Mouse (Mus musculus): ENCODE data around the gene Arntl. TPM values are rescaled to one million over a fixed set of nuclear protein-coding genes. Genes with fewer than 3 reads are reported as not detected.
"Not testable (repeated sequence)": the region's sequence is repeated elsewhere in the genome, so short reads cannot be mapped to it uniquely, and the experiment has no call there.

The Arntl gene
- polyA plus RNA-seq, 1 experiment: 19.8 TPM

- WGBS: 45% methylated on average over 4 of the region's 4 CpGs
- no peak for DNase-seq (ENCODE audit: low read depth, low spot score)
Measured at GRCm38 (mm10) chr7:113246512-113246911, 39.2 kb downstream of the Arntl start.

- WGBS: 85% methylated on average over 5 of the region's 5 CpGs
- no peak for DNase-seq (ENCODE audit: low read depth, low spot score)
Measured at GRCm38 (mm10) chr7:113247167-113247566, 39.9 kb downstream of the Arntl start.

- no peak for DNase-seq (ENCODE audit: low read depth, low spot score)
- WGBS: 58% methylated on average over 16 of the region's 16 CpGs
Measured at GRCm38 (mm10) chr7:113249134-113249825, 42.0 kb downstream of the Arntl start.

GRCm38 (mm10) chr7:113250433-113250991 is 43.2 kb downstream of the Arntl start:
- no peak for DNase-seq (ENCODE audit: low read depth, low spot score)
- WGBS: 40% methylated on average over 3 of the region's 3 CpGs

- 19% methylated on average over 3 of the region's 3 CpGs for WGBS
- DNase-seq (ENCODE audit: low read depth, low spot score): no peak
Measured at GRCm38 (mm10) chr7:113251001-113251400, 43.7 kb downstream of the Arntl start.

- no peak for DNase-seq (ENCODE audit: low read depth, low spot score)
- WGBS: 59% methylated on average over 6 of the region's 6 CpGs
Measured at GRCm38 (mm10) chr7:113251554-113251953, 44.3 kb downstream of the Arntl start.

- 26% methylated on average over 7 of the region's 7 CpGs for WGBS
- DNase-seq (ENCODE audit: low read depth, low spot score): no peak
Measured at GRCm38 (mm10) chr7:113253777-113254405, 46.6 kb downstream of the Arntl start.

- 29% methylated on average over 4 of the region's 4 CpGs for WGBS
- DNase-seq (ENCODE audit: low read depth, low spot score): no peak
Measured at GRCm38 (mm10) chr7:113256046-113256445, 48.8 kb downstream of the Arntl start.

GRCm38 (mm10) chr7:113258430-113258829 is 51.2 kb downstream of the Arntl start:
- WGBS: 53% methylated on average over 4 of the region's 4 CpGs
- DNase-seq (ENCODE audit: low read depth, low spot score): no peak

- 33% methylated on average over 21 of the region's 21 CpGs for WGBS
Measured at GRCm38 (mm10) chr7:113260321-113261167, 53.3 kb downstream of the Arntl start.

GRCm38 (mm10) chr7:113261690-113262089 is 54.4 kb downstream of the Arntl start:
- DNase-seq (ENCODE audit: low read depth, low spot score): no peak
- WGBS: 40% methylated on average over 3 of the region's 3 CpGs

More at GRCm38 (mm10) chr7:113260321-113261167, 53.3 kb downstream of the Arntl start:
- no peak for DNase-seq (ENCODE audit: low read depth, low spot score)

- DNase-seq (ENCODE audit: low read depth, low spot score): not testable (repeated sequence)
- 34% methylated on average over 14 of the region's 14 CpGs for WGBS
Measured at GRCm38 (mm10) chr7:113262510-113263467, 55.5 kb downstream of the Arntl start.

GRCm38 (mm10) chr7:113263990-113264389 is 56.7 kb downstream of the Arntl start:
- WGBS: 81% methylated on average over 1 of the region's 1 CpGs
- DNase-seq (ENCODE audit: low read depth, low spot score): no peak

GRCm38 (mm10) chr7:113268287-113268686 is 61.0 kb downstream of the Arntl start:
- no peak for DNase-seq (ENCODE audit: low read depth, low spot score)
- 35% methylated on average over 9 of the region's 9 CpGs for WGBS

GRCm38 (mm10) chr7:113269081-113269480 is 61.8 kb downstream of the Arntl start:
- DNase-seq (ENCODE audit: low read depth, low spot score): no peak

- 32% methylated on average over 3 of the region's 3 CpGs for WGBS
- DNase-seq (ENCODE audit: low read depth, low spot score): no peak
Measured at GRCm38 (mm10) chr7:113269921-113270320, 62.7 kb downstream of the Arntl start.

GRCm38 (mm10) chr7:113270551-113270950 is 63.3 kb downstream of the Arntl start:
- 22% methylated on average over 10 of the region's 10 CpGs for WGBS
- no peak for DNase-seq (ENCODE audit: low read depth, low spot score)

GRCm38 (mm10) chr7:113270991-113271390 is 63.7 kb downstream of the Arntl start:
- DNase-seq (ENCODE audit: low read depth, low spot score): no peak
- WGBS: 89% methylated on average over 2 of the region's 2 CpGs

All from large intestine, adult 2 months (tissue).